Mouse (Mus musculus) neural tube, postnatal 0 days (tissue): ENCODE measurements around the gene Pprc1. TPM values are rescaled to one million over a fixed set of nuclear protein-coding genes. Genes with fewer than 3 reads are reported as not detected.

Experiments used
- polyA plus RNA-seq: library from polyadenylated mRNA; unstranded; fragments of >200 nt; fragmentation: Nextera tagmentation; extraction: Ambion mirVana; gene quantifications from 2 replicates; pipeline ENCODE4 v1.2.1, GENCODE M21; 2015

Pprc1 gene
- polyA plus RNA-seq, result 10.8 and 14.2 TPM in 2 replicates

DNA sequence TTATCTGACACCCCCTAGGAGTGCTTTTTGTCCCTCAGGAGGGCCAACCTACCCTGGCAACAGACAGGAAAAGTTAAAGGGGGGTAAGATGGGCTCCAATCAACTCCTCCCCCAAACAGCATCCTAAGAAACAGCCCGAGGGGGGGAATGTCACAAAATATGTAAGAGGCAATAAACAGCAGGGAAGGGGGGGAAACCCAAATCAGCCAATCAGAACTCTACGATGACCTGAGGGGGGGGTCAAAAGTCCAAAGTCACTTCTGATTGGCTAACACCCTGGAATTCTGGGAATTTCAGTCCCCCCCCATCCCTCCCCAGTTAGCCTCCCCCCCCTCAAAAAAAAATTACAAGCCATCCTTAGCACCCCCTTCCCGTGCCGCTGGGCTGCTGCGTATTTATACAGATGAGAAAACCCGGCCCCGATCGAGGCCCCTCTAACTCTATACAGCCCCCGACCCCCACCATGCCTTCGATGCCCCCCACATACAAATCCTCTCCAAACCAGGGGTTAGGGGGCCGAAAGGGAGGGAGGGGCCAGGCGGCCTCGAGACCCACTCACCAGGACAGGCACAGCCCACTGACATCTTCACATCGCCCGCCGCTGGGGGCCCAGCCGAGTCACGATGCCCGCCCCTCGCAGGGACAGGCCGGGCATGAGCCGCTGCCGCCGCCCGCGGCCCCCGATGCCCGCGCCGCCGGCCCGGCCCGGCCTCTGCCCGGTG is at the start of gene Pprc1:
Gene Pprc1, plus strand, starts transcription at position 616 of the 722 bp plus-strand sequence.

DNA sequence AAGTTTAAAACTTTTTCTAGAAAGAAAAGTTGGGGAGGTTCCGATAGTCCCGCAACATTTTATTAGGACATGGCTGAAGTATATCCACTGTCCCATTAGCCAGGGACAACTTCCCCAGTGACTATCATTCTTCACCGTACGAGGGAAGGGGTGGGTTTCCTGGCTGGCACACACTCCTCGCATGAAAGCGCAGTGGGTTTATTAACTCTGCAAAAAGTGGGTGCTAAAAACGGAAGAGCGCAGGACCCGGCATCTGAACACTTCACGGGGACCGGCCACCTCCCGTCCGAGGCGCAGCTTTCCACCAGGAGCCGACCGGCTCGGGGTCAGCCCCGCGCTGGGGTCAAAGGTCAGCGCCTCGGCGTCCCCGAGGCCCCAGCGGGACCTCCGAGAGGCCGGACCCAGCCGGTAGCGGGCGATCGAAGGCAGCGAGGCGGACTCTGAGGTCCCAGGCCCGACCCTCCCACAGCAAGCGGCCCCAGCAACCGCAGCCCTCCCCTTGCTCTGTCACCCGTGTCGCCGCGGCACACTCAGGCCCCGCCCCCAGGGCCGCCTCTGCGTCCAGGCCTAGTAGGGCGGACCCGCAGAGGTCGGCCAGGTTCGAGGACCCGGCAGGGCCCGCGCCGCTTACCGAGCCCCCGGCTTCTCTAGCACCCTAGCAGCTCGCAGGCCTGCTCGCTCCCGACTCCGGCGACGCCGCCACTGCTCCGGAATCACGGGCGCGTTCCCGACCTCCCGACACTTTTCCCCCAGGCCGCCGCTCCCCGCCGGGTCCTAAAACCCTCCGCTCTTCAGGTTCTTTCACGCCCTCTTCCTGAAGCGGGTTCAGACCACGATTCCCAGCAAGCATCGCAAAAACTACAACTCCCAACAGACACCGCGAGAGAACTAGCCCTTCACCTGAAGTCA is 46.6 kb upstream of the Pprc1 start, which contains the start of gene Armh3:
Gene Armh3, minus strand, starts transcription at position 704 of the 909 bp plus-strand sequence.

DNA sequence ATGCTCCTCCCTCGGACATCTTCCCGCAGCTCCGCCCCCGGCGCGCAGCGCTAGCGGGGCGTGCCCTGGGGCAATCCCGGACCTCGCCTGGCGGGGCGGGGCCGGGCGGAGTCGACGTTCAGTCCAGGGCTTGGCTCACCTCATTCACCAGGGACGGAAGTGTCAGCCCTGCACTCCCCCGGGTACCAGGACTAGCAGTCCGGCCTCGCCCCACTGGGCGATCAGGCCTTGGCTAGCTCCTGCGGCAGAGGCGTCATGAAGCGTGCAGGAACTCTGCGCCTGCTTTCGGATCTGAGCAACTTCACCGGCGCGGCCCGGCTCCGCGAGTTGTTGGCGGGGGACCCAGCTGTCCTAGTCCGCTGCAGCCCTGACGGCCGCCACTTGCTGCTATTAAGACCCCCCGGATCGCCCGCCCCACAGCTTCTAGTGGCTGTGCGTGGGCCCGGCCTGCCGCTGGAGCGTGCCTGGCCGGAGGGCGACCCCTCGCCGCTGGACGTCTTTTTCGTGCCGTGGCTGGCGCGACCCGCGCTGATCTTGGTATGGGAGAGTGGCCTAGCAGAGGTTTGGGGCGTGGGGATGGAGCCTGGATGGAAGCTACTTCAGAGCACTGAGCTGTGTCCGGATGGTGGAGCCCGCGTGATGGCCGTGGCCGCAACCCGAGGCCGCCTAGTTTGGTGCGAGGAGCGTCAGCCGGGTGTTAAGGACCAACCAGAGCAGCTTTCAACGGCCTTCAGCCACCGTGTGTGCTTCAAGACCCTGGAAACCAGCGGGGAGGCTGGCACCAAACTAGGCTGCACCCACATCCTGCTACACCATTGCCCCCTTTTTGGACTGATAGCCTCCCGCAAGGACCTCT is 41.1 kb upstream of the Pprc1 start, which contains the start of gene Hps6:
Gene Hps6, plus strand, starts transcription at position 138 of the 856 bp plus-strand sequence.

DNA sequence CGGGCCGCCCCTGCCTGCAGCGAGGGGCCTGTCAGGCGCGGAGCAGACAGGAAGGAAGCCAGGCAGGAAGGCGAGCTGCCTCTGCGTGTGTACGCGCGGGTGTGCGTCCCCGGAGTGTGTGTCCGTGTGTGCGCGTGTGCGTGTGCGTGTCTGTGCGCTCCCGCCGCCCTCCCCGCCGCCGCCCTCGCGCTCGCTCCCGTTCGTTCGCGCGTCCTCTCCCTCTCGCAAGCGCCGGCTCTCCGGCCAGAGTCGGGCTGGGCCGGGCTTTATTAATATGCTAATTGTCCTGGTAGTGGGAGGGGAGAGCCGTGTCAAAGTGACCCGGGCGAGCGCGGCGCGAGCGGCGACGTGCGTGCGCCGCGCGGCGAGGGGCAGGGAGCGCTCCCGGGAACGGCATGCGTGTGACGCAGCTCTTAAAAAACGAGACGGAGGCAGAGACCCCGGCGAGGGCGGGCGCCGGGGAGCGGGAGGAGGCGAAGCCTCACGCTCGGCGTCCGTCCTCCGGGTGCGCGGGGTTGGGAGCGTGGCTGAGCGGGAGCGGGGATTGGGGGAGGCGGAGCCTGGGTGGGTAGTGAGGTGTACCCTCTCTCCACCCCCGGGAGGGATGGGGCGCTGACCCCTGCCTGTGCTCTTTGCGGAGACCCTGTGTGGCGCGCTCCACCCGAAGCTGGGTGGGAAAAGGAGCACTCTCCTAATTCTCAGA is 458 bp downstream of the Pprc1 start, which contains the start of gene Ldb1:
Gene Ldb1, minus strand, starts transcription at position 222 of the 703 bp plus-strand sequence.

DNA sequence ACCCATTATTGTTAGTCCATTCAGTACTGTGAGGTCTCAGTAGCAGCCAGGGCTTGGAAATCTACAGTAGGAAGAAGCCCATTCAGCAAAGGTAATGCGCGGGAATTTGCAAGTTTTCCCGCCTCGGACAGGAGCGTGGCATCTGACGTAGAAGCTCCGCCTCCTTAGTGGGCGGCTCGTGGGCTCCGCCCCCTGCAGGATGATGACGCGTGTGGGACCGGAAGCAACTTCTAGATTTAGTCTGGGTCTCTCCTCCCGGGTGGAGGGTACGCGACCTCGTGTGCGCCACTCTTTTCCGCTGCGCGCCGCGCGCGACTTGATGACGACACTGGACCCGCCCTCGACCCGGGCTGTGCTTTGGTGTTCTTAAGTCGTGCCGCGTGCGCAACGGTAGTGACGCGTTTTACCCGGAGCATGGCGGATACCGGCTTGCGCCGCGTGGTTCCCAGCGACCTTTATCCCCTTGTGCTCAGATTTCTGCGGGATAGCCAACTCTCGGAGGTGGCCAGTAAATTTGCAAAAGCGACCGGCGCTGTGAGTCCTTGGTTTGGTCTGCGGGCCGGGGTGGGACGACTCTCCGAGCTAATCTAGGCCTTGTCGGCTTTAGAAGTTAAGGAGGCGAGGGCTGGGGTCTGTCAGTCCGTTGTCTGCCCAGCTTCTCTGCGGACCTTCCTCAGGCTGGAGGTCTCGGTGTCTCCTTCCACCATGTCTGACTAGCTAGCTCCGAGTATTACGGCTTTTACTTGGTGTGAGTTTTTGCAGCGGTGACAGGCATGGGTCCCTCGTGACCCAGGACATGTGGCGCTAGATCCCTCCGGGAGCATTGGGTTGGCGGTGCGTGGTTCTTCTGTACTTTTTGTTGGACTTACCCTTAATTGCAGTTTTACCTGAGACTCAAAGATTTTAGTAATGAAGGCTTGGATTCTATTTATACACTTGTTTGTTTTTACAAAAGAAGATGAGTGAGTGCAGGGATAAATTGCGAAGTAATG is 31.2 kb downstream of the Pprc1 start, which contains the start of gene Nolc1:
Gene Nolc1, plus strand, starts transcription at position 248 of the 992 bp plus-strand sequence.

Other genes with a start within 250 kb of the Pprc1 start
- 32.3 and 33.6 TPM in 2 replicates for gene Kcnip2, start 228.8 kb upstream of the Pprc1 start, polyA plus RNA-seq
- 14.9 and 15.2 TPM in 2 replicates for gene Armh3, start 46.4 kb upstream of the Pprc1 start, polyA plus RNA-seq
- gene Hps6, start 41.4 kb upstream of the Pprc1 start, polyA plus RNA-seq, result 6.0 and 6.5 TPM in 2 replicates
- 86.9 and 88.2 TPM in 2 replicates for gene Ldb1, start 328 bp downstream of the Pprc1 start, polyA plus RNA-seq
- gene Nolc1, start 31.0 kb downstream of the Pprc1 start, polyA plus RNA-seq, result 48.7 and 51.1 TPM in 2 replicates
- not detected in 2 replicates for gene Elovl3, start 87.0 kb downstream of the Pprc1 start, polyA plus RNA-seq
- 0.14 and 0.38 TPM in 2 replicates for gene Pitx3, start 103.4 kb downstream of the Pprc1 start, polyA plus RNA-seq
- gene Gbf1, start 107.6 kb downstream of the Pprc1 start, polyA plus RNA-seq, result 62.8 and 64.7 TPM in 2 replicates